Mouse (Mus musculus) embryonic facial prominence, embryonic 14.5 days (tissue): ENCODE results near the gene Snx29. TPM values are rescaled to one million over a fixed set of nuclear protein-coding genes. Genes with fewer than 3 reads are reported as not detected.
A peak's percentile ranks its signal among the peaks of the same experiment; 100 is the strongest.

ENCODE experiments used
- ATAC-seq: fragments of 200-750 bp; cut with Nextera tagmentation; 2 replicates; pipeline ENCODE4 v1.8.0; 2017; ENCODE audit warnings: low read depth, moderate number of reproducible peaks, moderate TSS enrichment
- DNase-seq: peaks from one replicate; pipeline ENCODE4 v3.0.0-alpha.2; 2015; ENCODE audit warnings: low spot score
- H3K27ac ChIP-seq: fragments of 300-500 bp; sonication (generic); replicated peaks from 2 replicates; pipeline ENCODE4 v1.5.1; 2014; ENCODE audit warnings: low read depth, mild to moderate bottlenecking, low read length, moderate library complexity
- H3K27me3 ChIP-seq: fragments of 300-500 bp; sonication (generic); replicated peaks from 2 replicates; pipeline ENCODE4 v1.6.1; 2014; ENCODE audit warnings: low read length; ENCODE audit not compliant: control insufficient read depth, insufficient read depth
- H3K36me3 ChIP-seq: fragments of 300-500 bp; sonication (generic); 2 replicates; pipeline ENCODE4 v1.6.1; 2014; ENCODE audit warnings: low read length, mixed read lengths; ENCODE audit not compliant: control insufficient read depth, insufficient read depth
- H3K4me1 ChIP-seq: fragments of 300-500 bp; sonication (generic); 2 replicates; pipeline ENCODE4 v1.6.1; 2014; ENCODE audit warnings: antibody characterized with exemption, low read length; ENCODE audit not compliant: control insufficient read depth, insufficient read depth
- H3K4me2 ChIP-seq: fragments of 300-500 bp; sonication (generic); 2 replicates; pipeline ENCODE4 v1.6.1; 2014; ENCODE audit warnings: low read depth, mild to moderate bottlenecking, low read length, moderate library complexity, mixed read lengths
- H3K4me3 ChIP-seq: fragments of 300-500 bp; sonication (generic); 2 replicates; pipeline ENCODE4 v1.5.1; 2014; ENCODE audit warnings: low read depth, mild to moderate bottlenecking, low read length
- H3K9ac ChIP-seq: fragments of 300-500 bp; sonication (generic); 2 replicates; pipeline ENCODE4 v1.6.1; 2014; ENCODE audit warnings: low read depth, mild to moderate bottlenecking, low read length, moderate library complexity, mixed read lengths
- H3K9me3 ChIP-seq: fragments of 300-500 bp; sonication (generic); 2 replicates; pipeline ENCODE4 v1.6.1; 2016; ENCODE audit warnings: low read length; ENCODE audit not compliant: control insufficient read depth
- WGBS: fragments of 180-500 bp; shearing (Covaris S2); extraction: QIAGEN DNeasy Blood & Tissue Kit; methylation state at CpG from one replicate; pipeline ENCODE4 v1.1.7; 2014; 5-methylcytosine and 5-hydroxymethylcytosine counted together
- polyA plus RNA-seq: library from polyadenylated mRNA; unstranded; fragments of >200 nt; fragmentation: Nextera tagmentation; extraction: Ambion mirVana; gene quantifications from 2 replicates; pipeline ENCODE4 v1.2.1, GENCODE M21; 2014

Snx29 gene
- polyA plus RNA-seq, 1 experiment from 2014 or later, result 9.7 TPM

DNA sequence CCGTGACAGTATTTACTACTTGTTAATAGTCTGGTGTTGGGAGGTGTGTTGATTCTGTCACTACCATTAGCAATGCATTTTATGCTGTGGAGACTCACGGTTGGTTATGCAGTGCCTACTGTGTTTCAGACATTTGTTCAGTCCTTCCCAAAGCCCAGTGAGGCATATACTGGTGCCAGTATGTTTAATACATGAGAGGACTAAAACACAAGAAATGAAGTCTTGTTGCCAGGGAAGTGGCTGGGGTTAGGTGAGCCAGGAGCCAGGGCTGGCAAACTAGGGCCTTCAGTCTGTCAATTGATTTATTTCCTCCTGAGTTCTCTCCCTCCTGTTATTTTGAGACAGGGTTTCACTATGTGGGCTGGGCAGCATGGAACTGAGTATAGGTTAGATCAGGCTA, 154.3 kb downstream of the Snx29 start:
- WGBS, result 91% methylated on average over 2 of the region's 2 CpGs
- H3K36me3 ChIP-seq, result no peaks in the 10 kb centered on the region
- no peaks in the 10 kb centered on the region for H3K9me3 ChIP-seq
- H3K4me2 ChIP-seq, result no peak overlapping the region
- H3K27ac ChIP-seq, result no peak overlapping the region
- ATAC-seq (no peak), DNase-seq (no peak)
- H3K4me1 ChIP-seq, result no peaks in the 10 kb centered on the region
- no peaks in the 10 kb centered on the region for H3K27me3 ChIP-seq
- H3K9ac ChIP-seq, result no peak overlapping the region
- H3K4me3 ChIP-seq, result no peak overlapping the region

DNA sequence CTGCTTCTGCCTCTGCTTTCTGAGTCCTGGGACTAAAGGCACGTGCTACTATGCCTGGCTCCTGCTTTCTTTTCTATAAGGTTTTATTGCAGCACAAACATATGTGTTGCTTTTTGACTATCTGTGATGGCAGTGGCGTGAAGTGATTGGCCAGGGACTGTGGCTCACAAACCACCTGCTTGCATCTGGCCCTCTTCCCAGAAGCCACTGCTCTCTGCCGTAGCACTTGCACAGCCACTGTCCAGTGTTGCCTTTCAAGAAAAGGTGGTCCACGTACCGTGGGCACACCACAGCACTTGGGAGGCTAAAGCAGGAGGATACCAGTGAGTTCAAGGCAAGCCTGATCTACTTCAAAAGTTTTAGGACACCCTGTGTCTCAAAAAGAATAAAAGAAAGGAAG, 154.9 kb downstream of the Snx29 start:
- ATAC-seq (no peak), DNase-seq (no peak)
- Histone ChIP-seq H3K36me3 (no peaks in the 10 kb centered on the region), H3K4me3 (no peak overlapping the region), H3K9me3 (no peaks in the 10 kb centered on the region), H3K4me1 (no peaks in the 10 kb centered on the region), H3K27ac (no peak overlapping the region), H3K4me2 (no peak overlapping the region), H3K9ac (no peak overlapping the region), H3K27me3 (no peaks in the 10 kb centered on the region)
- 82% methylated on average over 5 of the region's 5 CpGs for WGBS

DNA sequence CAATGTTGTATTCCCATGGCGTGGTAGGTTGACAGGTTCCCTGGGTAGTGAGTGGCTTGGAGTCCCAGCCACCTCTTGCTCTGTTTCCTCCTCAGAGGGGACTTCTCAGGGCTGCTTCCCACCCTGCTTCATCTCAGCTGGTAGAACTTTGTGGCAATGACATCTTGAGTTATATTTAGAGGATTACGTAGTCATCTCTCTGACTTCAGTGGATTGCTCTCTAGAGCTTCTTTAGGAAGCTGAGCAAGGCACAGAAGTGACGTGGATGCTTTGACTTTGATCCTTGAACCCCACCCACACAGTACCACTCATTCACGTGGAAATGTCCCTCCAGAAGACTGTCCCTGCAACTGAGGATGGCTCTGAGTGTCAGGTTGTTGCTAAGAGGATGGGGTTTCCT, 156.9 kb downstream of the Snx29 start:
- Histone ChIP-seq H3K27me3 (no peaks in the 10 kb centered on the region), H3K4me1 (no peaks in the 10 kb centered on the region), H3K36me3 (no peaks in the 10 kb centered on the region), H3K9me3 (no peaks in the 10 kb centered on the region), H3K9ac (no peak overlapping the region), H3K4me2 (no peak overlapping the region), H3K27ac (no peak overlapping the region), H3K4me3 (no peak overlapping the region)
- WGBS, result 81% methylated on average over 4 of the region's 4 CpGs
- ATAC-seq, result no peak
- no peak for DNase-seq

DNA sequence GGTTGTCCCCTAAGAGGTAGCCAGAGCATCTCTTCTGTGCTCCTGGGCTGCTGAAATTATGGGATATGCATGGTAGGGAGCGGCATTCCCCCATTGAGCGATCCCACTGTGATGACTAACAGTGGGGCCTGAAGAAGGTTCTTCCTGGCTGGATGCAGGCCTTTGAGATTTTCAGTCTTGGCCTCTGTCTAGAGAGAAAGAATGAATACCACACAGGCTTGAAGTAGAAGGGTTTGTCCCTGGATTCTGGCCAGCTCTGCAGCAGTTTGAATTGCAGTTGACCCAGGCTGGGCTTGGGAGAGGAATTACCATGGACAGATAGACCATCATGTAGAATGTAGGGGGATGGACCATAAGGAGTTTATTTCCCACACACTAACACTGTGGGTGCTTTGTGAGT, 159.5 kb downstream of the Snx29 start:
- Histone ChIP-seq H3K4me3 (no peak overlapping the region), H3K4me1 (no peaks in the 10 kb centered on the region), H3K36me3 (no peaks in the 10 kb centered on the region), H3K9ac (no peak overlapping the region), H3K9me3 (no peaks in the 10 kb centered on the region), H3K27me3 (no peaks in the 10 kb centered on the region), H3K4me2 (no peak overlapping the region), H3K27ac (no peak overlapping the region)
- DNase-seq, result peak; percentile 26
- WGBS, result 91% methylated on average over 2 of the region's 2 CpGs
- ATAC-seq, result no peak

DNA sequence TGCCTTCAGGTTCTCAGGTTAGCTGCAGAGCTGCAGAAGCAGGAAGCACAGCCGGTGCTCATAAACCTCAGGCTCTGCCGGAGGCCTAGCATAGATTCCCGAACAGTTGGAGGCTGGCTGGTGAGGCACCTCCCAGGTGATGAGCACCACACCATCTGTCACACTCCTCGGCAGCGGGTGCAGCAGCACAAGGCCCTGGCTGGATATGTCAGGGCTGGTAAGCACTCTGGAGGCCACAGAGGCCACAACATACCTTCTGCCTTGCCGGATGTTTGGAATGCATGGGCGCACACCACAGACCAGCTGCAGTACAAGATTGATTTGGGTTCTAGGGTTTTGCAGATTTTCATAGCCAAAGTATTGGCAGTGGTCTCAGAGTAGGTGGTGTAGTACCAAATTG, 172.2 kb downstream of the Snx29 start:
- Histone ChIP-seq H3K36me3 (no peaks in the 10 kb centered on the region), H3K4me3 (no peak overlapping the region), H3K9me3 (no peaks in the 10 kb centered on the region), H3K27ac (no peak overlapping the region), H3K27me3 (no peaks in the 10 kb centered on the region), H3K9ac (no peak overlapping the region), H3K4me2 (no peak overlapping the region), H3K4me1 (peaks cover 8% of the 10 kb centered on the region)
- ATAC-seq (no peak), DNase-seq (no peak)
- 78% methylated on average over 6 of the region's 7 CpGs for WGBS

DNA sequence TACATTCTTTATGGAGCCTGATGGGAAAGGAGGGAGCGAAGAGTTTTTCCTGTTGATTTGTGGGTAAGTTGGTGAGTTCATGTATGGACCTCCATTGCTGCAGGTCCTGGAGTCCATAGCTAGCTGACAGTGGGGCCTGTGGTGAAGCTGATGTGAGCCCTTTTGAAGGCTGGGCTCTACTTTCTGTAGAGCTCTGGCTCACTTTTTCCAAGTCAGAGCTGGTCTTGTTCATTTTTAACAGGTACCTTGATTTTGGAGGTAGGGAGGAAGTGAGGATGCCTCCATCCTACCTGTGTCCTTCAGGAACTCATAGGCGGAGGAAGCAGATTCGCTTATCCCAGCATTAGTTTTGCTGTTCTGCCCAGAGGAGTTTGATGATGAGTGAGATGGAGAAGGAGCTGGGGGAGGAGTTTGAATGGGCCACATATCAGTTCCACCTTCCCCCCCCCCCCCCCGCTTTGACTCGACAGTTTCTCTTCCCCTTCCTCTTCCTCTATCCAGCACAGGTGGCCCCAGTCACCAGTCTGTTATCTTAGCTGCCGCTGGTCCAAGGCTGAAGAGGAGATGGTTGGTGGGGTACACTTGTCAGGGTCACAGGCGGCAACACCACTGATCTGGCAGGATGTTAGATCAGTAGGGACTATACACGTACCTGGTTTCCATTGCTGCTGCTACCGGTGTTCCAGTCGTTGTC, 173.4 kb downstream of the Snx29 start:
- Histone ChIP-seq H3K36me3 (no peaks in the 10 kb centered on the region), H3K27ac (no peak overlapping the region), H3K9ac (no peak overlapping the region), H3K4me1 (peaks cover 11% of the 10 kb centered on the region), H3K4me2 (no peak overlapping the region), H3K4me3 (no peak overlapping the region), H3K9me3 (no peaks in the 10 kb centered on the region), H3K27me3 (no peaks in the 10 kb centered on the region)
- DNase-seq, result no peak
- WGBS, result 76% methylated on average over 10 of the region's 10 CpGs
- no peak for ATAC-seq

DNA sequence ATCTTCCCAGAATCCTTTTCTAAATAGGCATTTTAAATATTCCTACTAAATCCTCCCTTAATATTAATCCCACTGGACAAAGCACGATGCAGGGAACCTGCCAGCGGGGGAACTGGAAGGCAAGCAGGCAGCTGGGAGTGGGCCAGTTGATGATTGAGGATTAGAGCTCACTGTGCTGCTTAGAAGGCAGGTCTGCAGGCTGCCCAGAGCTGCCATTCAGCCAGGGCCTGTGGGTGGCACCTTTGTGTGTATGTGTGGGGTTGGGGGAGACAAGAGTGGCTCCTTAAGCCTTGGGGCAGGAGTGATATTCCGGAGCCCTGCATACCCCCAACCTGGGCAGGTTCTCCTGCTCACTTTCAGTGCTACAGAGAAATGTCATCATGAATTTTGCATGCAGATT, 174.0 kb downstream of the Snx29 start:
- Histone ChIP-seq H3K36me3 (no peaks in the 10 kb centered on the region), H3K9ac (no peak overlapping the region), H3K4me2 (no peak overlapping the region), H3K27ac (no peak overlapping the region), H3K4me1 (peaks cover 13% of the 10 kb centered on the region), H3K9me3 (no peaks in the 10 kb centered on the region), H3K4me3 (no peak overlapping the region), H3K27me3 (no peaks in the 10 kb centered on the region)
- DNase-seq (no peak), ATAC-seq (peak; percentile 60)
- 55% methylated on average over 3 of the region's 3 CpGs for WGBS

DNA sequence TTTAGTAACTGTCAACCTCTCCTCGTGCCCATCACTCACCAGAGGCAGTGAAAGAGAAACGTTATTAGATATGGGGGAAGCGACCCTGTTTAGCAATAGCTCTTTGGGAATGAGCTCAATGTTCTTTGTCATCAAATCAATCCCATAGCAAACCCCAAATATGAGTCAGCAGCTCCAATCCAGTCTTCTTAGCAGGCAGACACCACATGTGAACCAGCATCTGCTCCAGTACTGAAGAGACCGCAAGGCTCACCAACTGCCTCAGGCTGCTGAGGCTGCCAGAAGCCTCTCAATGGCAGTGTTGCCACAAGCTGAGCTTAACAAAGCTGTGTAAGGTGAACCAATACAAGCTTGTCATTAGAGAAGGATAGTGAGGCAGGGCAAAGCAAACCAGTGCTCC, 177.4 kb downstream of the Snx29 start:
- H3K9ac ChIP-seq, result no peak overlapping the region
- no peak for ATAC-seq
- no peaks in the 10 kb centered on the region for H3K36me3 ChIP-seq
- H3K4me1 ChIP-seq, result peaks cover 16% of the 10 kb centered on the region
- no peaks in the 10 kb centered on the region for H3K9me3 ChIP-seq
- WGBS, result 49% methylated on average over 4 of the region's 4 CpGs
- DNase-seq, result peak; percentile 17
- H3K27me3 ChIP-seq, result no peaks in the 10 kb centered on the region
- no peak overlapping the region for H3K4me3 ChIP-seq
- H3K4me2 ChIP-seq, result no peak overlapping the region
- H3K27ac ChIP-seq, result no peak overlapping the region

DNA sequence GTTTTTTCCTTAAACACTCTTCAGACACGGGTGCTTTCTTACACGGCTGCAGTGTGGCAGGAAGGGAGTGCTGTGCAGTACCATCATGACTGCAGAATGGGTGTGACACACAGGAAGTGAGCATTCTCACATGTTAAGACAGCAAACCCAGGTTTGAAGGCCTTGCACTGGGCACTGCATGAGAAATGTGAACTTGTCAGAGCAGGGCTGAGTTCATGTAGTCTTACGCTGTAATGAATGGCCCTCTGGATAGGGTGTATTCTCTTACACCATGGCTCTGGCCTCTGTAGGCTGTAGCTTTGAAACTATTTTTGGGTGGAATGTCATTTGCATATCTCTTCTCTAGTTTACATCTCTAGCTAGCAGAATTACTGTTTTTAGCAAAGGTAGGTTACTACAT, 178.4 kb downstream of the Snx29 start:
- WGBS, result 81% methylated on average over 3 of the region's 3 CpGs
- no peak overlapping the region for H3K9ac ChIP-seq
- H3K4me2 ChIP-seq, result no peak overlapping the region
- no peaks in the 10 kb centered on the region for H3K9me3 ChIP-seq
- DNase-seq (no peak), ATAC-seq (no peak)
- H3K27me3 ChIP-seq, result no peaks in the 10 kb centered on the region
- H3K36me3 ChIP-seq, result no peaks in the 10 kb centered on the region
- H3K4me3 ChIP-seq, result no peak overlapping the region
- peaks cover 23% of the 10 kb centered on the region for H3K4me1 ChIP-seq
- no peak overlapping the region for H3K27ac ChIP-seq
